Mouse (Mus musculus): ENCODE measurements around the gene Kcnk3. TPM values are rescaled to one million over a fixed set of nuclear protein-coding genes. Genes with fewer than 3 reads are reported as not detected.

Kcnk3 gene
- total RNA-seq, 1 experiment from 2014 or later: 701 TPM

DNA sequence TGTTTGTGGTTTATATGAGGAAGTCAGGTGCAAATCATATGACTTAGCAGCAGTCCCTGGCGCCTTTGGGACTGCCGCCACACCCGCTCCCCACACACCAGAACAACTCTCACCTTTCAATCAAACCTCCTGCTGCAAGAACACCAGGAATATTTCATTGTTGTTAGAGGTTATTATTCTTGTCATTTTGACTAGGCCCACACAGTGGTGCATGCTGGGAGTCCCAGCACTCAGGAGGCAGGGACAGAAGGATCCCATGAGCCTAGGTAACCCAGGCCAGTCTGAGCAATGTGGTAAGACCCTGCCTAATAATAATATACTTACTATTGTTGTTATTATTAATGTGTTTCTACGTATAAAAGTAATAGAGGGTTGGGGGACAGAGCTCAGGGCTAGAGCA is 24.6 kb downstream of the Kcnk3 start:
- no peak for DNase-seq

DNA sequence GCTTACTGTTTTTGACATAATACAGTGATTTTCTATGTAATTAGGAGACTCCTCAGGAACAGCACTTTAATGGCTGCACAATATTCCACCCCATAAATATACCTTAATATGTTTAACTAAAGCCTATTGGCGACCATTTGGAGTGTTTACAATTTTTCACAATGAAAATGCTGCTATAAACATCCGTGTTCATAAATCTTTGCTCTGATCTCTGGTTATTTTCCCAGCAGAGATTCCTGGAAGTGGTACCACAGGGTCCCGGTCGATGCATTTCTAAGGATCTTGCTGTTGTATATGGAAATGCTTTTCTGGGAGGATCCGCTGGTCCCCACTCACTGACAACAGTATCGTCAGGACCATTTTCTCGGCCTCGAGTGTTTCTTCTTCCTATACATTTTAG is 25.3 kb downstream of the Kcnk3 start:
- DNase-seq: no peak

DNA sequence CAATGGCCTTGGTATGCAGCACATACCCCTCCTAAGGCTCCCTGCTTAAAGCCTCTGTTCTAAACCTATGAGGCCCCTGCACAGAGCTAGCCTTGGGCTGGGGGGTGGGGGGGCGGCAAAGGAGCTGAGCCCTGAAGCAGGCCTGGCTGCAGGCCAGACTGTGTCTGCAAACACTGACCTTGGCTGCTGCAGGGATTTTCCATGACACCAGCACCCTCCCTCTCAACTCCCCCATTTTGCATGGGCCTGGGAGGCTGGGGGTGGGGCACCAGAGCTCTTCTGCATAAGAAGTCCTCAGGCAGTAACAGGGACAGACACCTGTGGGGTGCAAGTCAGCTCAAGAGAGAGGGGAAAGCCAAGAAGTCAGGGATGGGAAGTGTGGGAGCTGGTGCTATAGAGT is 26.3 kb downstream of the Kcnk3 start:
- peak; percentile 92 for DNase-seq

DNA sequence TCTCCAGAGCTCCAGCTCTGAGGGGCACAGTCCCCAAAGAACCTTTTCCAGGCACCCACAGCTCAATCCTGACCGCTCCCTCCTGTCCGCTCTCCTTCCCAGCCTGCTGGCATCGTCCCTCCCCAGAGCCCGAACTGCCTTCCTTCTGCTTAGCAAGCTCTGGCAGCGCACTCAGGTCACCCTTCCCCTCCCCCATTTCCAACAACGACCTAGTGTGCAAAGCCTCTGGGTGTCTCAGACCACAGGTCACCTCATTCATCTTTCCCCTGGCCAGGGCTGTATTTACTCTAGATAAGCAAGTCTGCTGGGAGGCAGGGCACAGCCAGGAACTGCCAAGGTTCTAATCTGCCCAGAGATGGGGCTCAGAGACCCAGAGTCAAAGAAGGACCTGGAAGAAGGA is 27.4 kb downstream of the Kcnk3 start:
- peak; percentile 68 for DNase-seq

DNA sequence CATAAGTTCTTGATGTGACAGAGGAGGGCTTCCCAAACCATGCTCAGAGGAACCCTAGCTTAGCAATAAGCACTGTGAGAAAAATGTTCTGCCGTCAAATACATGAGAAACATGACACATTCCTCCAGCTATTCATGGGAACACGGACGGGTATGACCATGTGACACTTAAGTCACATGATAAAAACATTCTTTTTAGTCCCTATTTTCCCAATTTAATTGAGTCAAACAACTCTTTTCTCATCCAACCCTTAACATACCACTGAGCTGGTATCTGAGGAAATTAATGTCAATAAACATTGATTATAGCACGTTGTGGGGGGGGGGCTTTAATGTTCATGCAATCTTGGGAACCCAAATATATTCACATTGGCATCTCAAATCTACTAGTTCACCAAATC is 27.8 kb downstream of the Kcnk3 start:
- DNase-seq: no peak

DNA sequence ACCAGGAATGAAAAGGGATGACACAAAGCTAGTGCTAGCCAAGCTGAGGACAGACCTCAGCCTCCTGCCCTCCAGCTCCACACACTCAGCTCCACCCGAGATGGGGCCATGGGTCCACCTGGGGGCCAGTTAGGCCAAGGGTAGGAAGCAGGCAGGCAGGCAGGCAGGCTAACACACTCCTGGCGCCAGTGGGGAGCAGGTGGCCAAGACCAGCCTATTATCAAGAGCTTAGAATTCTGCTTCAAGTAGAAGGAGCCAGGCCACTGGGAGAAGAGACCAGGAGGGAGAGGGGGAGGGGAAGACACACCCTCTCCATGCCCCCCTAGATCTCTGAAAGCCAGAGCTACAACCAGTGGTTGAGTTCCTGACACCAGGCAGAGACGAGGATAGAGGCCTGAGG is 28.7 kb downstream of the Kcnk3 start:
- DNase-seq: peak; percentile 71

DNA sequence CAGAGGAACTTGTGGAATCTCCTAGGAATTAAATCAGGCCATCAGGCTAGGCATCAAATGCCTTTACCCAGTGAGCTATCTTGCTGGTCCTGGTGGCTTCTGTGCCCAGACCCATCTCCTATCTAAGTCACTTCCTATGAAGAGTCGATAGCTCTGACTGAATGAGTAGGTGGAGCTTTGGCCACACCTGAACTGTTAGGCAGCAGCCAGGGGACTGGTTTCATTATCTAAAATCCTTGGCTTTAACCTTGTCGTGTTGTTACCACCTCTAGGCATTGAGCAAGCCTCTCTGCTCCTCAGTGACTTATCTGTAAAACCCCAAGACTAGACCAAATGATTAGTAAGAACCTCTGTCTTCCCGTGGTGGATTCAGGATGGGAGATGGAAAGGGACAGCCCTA is 29.4 kb downstream of the Kcnk3 start:
- DNase-seq: peak; percentile 31

DNA sequence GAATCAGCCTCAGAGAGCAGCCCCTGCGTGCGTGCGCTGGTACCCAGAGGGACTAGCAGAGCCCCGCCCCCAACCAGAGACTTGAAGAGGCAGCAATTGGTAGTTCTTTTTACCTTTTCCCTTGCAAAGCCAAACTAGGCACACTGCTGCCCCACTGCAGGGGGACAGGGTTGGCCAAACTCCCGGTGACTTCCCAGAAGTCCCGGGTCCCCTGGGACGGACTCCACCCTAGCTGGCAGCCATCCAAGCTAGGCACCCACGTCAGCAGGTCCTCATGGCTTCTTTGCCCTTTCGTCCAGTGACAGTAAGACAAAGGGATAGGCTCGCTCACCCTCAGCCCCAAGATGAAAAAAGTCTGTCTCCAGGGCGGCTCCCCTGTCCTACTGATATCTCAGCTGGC is 29.9 kb downstream of the Kcnk3 start:
- DNase-seq: peak; percentile 91

DNA sequence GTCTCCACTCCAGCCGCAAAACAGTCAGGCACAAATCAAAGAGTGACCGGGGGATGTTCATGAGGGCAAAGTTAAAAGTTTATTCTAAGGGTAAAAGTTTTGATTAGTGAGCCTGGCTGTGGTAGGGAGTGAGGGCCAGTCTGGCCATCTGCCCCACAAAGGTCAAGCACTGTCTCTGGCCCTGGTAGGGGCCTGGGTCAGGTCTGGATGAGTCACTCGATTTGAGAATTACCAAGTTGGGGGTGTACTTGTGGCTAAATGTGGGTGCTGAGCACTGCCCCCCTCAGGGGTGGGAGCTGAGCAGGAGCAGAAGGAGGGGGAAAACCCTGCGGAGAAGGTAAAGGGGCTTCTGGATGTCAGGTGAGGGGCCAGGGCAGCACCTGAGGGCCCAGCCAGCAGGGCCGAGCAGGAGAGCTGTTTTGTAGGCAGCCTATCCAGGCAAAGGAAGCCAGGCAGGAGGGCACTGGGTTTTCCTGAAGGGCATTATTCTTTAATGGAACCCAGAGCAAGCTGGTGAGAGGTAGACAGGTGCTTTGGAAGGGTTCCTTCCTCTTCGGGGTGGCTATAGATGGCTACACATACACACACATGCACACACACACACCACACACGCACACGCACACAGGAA is 30.5 kb downstream of the Kcnk3 start:
- DNase-seq: peak; percentile 23

DNA sequence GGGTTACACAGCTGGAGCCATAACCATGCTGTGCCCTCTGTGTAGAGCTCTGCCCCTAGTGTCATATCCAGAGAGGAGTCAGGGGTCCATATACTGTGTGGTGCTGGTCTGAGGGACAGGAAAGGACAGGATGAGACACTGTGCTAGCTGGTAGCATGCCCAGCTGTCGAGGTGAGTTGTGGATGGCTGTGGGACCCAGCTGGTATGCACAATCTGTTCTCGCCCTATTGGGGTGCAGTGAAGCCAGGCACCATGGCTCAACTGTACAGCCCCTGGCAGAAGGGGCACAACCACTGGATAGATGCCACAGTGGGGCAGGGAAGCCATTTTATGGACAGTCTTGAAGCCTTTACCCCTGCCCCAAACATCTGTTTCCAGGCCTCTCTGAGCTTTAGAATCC is 31.2 kb downstream of the Kcnk3 start:
- DNase-seq: peak; percentile 37

DNA sequence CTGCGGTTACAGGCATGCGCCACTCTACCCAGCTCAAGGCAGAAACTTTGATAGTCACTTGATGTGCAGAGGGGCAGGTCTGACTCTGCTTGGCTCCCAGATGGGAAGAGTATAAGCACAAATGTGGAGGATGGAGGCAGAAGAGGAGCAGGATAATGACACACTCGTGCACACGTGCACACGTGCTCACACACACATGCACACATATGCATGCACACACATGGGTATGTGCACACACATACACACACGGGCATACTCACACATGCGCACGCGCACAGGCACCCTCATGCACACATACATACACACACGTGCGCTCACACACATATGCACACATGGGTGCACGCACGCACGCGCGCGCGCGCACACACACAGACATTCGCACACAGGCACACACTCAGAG is 32.6 kb downstream of the Kcnk3 start:
- no peak for DNase-seq

DNA sequence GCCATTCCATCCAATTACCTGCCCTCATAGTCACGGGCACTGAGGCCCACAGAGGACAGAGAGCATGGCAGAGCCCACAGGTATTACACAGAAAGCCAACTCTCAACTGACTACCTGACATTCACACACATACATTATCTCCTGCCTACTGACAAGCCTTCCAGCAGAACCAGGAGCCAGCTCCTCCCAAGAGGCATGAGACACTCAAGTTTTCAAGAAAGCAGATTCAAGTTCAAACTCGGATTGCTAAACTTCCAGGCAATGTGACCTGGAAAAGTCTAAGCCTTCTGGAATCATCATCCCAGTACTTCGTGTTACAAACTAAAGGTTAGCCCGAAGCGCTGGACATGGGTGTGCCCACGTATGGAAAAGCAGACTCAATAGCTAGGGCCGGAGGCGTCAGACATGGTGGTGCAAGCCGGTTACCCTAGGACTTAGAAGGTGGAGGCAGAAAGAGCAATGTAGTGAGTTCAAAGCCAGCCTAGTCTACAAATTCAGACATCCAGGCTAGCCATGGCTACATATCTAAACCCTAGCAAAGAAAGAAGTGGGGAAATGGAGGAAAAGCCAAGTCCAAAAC is 33.3 kb downstream of the Kcnk3 start:
- peak; percentile 12 for DNase-seq

DNA sequence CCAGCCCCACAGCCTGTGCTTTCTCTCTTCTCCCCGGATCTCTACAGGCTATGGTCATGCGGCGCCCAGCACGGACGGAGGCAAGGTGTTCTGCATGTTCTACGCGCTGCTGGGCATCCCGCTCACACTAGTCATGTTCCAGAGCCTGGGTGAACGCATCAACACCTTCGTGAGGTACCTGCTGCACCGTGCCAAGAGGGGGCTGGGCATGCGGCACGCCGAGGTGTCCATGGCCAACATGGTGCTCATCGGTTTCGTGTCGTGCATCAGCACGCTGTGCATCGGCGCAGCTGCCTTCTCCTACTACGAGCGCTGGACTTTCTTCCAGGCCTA is 33.8 kb downstream of the Kcnk3 start:
- peak; percentile 27 for DNase-seq

DNA sequence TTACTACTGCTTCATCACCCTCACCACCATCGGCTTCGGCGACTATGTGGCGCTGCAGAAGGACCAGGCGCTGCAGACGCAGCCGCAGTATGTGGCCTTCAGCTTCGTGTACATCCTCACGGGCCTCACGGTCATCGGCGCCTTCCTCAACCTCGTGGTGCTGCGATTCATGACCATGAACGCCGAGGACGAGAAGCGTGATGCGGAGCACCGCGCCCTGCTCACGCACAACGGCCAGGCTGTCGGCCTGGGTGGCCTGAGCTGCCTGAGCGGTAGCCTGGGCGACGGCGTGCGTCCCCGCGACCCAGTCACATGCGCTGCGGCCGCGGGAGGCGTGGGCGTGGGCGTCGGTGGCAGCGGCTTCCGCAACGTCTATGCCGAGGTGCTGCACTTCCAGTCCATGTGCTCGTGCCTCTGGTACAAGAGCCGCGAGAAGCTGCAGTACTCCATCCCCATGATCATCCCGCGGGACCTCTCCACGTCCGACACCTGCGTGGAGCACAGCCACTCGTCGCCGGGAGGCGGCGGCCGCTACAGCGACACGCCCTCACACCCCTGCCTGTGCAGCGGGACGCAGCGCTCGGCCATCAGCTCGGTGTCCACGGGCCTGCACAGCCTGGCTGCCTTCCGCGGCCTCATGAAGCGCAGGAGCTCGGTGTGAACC is 34.3 kb downstream of the Kcnk3 start:
- peak; percentile 69 for DNase-seq

DNA sequence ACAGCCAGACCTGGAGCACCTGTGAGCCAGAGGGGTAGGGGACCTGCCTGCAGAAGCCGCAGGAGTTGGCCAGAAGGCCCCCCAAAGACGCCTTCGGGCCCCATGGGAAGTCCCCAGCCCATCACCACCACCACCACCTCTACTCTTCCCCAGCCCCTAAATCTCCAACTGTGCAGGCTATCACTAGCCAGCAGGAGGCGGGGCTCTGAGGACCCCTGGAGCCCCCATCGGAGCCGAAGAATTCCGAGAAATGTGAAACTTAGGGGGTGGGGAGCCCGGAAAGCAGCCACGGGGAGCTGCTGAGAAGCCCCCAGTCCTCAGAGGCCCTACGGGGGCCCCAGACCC is 34.8 kb downstream of the Kcnk3 start:
- no peak for DNase-seq

DNA sequence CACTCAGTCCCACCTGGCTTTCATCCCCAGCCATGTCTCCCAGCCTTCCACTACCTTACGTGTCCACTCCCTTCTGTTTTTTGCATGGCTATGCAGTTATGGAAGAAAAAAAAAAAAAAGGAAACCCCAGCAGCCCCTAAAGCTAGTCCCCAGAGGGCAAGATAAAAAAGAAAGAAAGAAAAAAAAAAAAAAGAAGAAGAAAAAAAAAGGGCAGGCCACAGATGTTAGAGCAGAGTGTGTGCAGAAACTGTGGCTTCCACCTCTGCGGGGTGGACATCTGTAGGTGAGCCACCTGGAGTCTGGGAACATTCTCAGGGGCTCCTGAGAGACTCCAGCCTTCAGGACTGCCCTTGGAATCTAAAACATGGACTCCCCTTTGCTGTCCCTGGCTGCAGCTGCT is 35.4 kb downstream of the Kcnk3 start:
- no peak for DNase-seq

DNA sequence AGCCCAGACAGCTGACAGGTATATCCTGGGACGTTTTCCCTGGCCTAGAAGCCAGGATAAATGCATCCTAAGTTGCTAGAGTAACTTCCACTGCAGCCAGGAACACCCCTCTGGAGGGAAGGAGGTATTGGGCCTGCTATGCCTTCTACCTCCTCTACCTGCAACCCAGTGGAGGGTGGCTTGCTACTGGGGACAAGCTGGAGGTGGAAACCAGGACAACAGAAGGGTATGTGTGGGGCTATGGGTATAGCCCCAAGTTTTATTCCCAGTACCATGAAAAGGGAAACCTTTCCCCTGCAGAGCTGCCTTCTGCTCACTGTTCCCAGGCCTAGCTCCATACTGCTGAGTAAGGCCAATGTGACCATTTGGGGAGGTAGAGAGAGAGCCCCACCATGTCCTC is 36.3 kb downstream of the Kcnk3 start:
- no peak for DNase-seq

DNA sequence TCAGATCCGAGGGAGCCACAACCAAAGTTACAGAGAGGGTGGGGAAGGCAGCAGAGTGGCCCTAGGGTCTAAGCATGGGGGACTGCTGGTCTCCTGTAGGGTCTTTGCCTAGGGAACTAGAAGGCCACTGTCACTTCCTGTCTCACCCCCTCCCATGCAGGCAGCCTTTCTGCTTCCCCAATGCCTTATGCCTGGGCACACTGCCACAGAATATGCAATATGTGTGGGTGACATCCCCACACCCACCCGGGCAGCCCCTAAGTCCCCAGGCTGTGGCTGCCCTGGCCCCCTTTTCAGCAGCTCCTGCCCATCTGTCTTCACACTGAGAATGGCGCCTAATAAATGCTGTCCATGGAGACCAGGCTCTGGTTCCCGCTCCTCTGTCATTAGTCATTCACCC is 36.9 kb downstream of the Kcnk3 start:
- peak; percentile 40 for DNase-seq

DNA sequence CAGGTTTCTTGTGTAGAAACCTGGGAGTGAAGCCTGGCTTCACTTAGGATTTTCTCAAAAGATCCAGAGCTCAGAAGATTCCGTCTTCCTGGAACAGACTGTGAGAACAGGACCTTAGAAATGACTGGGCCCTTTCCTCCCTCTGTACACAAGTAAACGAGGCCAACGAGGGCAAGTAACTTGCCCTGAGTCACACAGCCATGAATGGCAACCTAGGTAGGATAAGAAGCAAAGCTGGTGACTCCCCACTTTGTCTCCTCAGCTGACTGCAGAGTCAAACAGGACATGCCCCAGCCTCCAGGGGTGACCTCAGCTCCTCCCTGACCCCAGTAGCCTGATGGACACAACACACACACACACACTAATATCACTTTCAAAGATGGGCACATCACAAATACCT is 37.4 kb downstream of the Kcnk3 start:
- no peak for DNase-seq

DNA sequence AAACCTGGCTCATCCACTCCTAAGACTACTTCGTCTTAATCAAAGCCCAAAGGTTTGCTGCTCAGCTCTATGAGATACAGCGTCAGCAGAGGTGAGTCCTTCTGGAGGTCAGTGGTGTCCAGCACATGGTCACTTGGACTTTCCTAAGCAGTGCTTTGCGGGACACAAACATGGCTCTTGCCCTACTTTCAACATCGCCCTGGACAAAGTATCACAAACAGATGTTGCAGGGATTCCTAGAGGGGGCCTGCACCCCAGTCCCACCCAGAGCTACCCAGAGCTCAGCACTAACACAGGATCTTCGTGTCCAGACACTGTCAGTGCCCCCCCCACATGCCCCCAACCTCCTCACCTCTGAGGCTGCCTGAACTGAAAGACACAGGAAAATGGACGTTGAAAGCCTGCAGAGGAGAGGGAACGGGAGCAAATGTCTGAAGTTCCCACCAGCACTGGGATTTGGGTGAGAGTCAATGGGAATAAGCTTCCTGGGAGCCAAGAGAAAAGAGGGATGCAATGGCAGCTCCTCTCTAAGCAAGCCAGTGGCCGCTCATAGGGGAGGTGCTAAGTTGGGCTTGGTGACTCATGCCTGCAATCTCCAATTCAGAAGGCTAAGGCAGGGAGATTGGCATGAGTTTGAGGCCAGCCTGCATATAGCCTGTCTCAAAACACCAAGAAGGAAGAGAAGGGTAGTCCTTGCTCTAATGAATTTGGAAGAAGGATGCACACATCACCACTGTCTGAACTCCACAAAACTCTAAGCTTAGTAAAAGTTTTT is 38.5 kb downstream of the Kcnk3 start:
- peak; percentile 71 for DNase-seq

DNA sequence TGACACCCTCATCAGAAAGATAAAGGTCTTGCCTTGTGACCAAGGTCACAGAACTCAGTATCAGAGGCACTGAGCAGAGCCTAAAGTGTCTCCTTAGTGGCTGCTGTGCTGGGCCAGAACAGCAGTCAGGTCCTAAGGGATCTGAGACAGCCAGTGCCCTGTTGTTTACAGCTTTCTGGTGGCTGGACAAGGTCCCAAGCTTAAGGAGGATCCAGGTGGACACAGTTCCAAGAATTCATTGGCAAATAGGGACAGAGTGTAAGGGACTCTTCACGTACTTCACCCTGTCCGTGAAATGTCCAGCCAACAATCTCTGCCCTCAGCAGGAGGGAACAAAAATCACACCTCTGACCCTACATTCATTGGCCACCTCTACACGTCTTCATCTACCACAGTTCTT is 40.5 kb downstream of the Kcnk3 start:
- DNase-seq: peak; percentile 63

DNA sequence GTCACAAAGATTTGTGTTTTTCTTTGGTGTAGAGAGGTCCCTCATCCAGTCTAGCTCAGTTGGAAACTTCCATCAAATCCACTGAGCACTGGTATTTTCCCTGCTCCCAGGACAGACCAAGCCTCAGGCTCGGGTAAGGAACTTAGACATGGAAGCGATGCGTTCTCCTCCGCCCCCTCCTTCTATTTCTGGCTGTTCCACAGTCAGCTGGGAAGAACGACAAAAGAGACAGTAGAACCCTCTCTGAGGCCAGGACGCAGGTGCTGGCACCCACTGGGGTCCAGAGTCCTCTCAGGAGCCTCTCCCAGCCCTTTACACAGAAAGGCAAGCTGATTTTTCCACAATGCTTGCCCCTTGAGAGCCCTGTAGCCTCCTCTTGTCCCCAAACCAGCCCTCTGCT is 42.4 kb downstream of the Kcnk3 start:
- no peak for DNase-seq

DNA sequence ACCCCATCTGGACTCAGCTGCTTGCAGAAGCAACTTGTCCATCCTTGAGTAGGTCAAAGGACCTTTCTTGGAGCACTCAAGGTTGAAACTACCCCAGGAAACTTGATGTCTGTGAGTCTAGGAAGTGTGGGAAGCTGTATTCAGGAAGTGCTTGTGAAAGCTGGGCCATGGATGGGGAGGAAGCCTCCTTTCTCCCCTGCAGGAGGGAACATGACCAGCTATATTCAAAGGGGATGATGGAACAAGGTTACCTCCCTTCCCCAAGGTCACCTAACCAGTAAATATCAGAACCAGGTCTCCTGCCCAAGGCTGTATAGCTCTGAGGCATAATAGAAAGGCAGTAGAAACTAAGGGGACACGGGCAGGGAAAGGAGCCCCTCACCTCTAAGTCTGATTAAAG is 44.2 kb downstream of the Kcnk3 start:
- no peak for DNase-seq

DNA sequence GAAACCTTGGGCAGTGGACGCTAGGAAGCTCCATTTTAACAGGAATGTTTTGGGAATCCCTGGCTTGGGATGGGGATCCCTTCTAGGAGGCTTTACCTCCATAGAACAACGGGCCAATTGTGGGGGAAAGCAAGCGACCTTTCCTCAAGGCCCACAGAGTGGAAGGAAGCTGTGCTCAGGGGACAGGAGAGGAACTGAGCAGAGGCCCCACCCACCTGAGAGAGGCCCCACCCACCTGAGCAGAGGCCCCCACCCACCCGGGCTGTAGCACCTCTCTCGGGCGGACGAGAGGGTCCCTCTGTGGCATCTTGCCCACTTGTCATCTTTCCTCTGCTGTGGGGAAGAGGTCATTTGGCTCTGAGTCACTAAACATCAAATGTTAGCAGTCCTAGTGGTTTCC is 49.0 kb downstream of the Kcnk3 start:
- peak; percentile 60 for DNase-seq

Data from adrenal gland, postnatal 14 days (tissue).